Mouse (Mus musculus): ENCODE measurements around the gene Cox11. TPM values are rescaled to one million over a fixed set of nuclear protein-coding genes. Genes with fewer than 3 reads are reported as not detected.

Cox11 gene
- polyA plus RNA-seq, 1 experiment, result 9.5 TPM

- TF ChIP-seq POLR2A (IDR thresholded peaks at IDR 0.05; ENCODE audit: low read depth, low read length), result no peak
- no peak for TF ChIP-seq CTCF (IDR thresholded peaks at IDR 0.05; ENCODE audit: extremely low read depth, insufficient read depth, insufficient read length, insufficient replicate concordance)
- Histone ChIP-seq H3K4me3 (ENCODE audit: extremely low read depth, insufficient read depth, insufficient read length) (peak overlapping the region; percentile 46), H3K4me1 (ENCODE audit: control insufficient read depth, insufficient read depth, insufficient read length) (no peaks in the 10 kb centered on the region), H3K27me3 (ENCODE audit: control insufficient read depth, insufficient read depth, low read length) (peaks cover 8% of the 10 kb centered on the region; the same call in 1 of the 2 replicates), H3K36me3 (ENCODE audit: control insufficient read depth, insufficient read depth, low read length) (no peaks in the 10 kb centered on the region), H3K27ac (ENCODE audit: insufficient read depth, low read length) (no peak overlapping the region)
- 79% methylated on average over 13 of the region's 13 CpGs for WGBS
- DNase-seq (ENCODE audit: low read depth in 1 of 2, low spot score in 2 of 2), result no peak
Measured at GRCm38 (mm10) chr11:90686287-90687025, 48.5 kb downstream of the Cox11 start.

- no peaks in the 10 kb centered on the region for H3K4me1 ChIP-seq (ENCODE audit: control insufficient read depth, insufficient read depth, insufficient read length)
- 3% methylated on average over 17 of the region's 17 CpGs for WGBS
- H3K4me3 ChIP-seq (ENCODE audit: extremely low read depth, insufficient read depth, insufficient read length), result peak overlapping the region; percentile 46
- H3K36me3 ChIP-seq (ENCODE audit: control insufficient read depth, insufficient read depth, low read length), result no peaks in the 10 kb centered on the region
- no peak for DNase-seq (ENCODE audit: low read depth in 1 of 2, low spot score in 2 of 2)
- H3K27ac ChIP-seq (ENCODE audit: insufficient read depth, low read length), result no peak overlapping the region
- peaks cover 8% of the 10 kb centered on the region; the same call in 1 of the 2 replicates for H3K27me3 ChIP-seq (ENCODE audit: control insufficient read depth, insufficient read depth, low read length)
- TF ChIP-seq CTCF (IDR thresholded peaks at IDR 0.05; ENCODE audit: extremely low read depth, insufficient read depth, insufficient read length, insufficient replicate concordance) (no peak), POLR2A (IDR thresholded peaks at IDR 0.05; ENCODE audit: low read depth, low read length) (no peak)
Measured at GRCm38 (mm10) chr11:90687040-90687439, 49.1 kb downstream of the Cox11 start.

GRCm38 (mm10) chr11:90687460-90688416 lies 49.8 kb downstream of the Cox11 start, which contains the start of gene Tom1l1:
Gene Tom1l1 (minus strand): TSS chr11:90688366.
- H3K36me3 ChIP-seq (ENCODE audit: control insufficient read depth, insufficient read depth, low read length), result no peaks in the 10 kb centered on the region
- peak within 1 kb of the TSS; percentile 46; the same call in 1 of the 2 replicates for H3K4me3 ChIP-seq (ENCODE audit: extremely low read depth, insufficient read depth, insufficient read length)
- TF ChIP-seq POLR2A (IDR thresholded peaks at IDR 0.05; ENCODE audit: low read depth, low read length) (no peak), CTCF (IDR thresholded peaks at IDR 0.05; ENCODE audit: extremely low read depth, insufficient read depth, insufficient read length, insufficient replicate concordance) (no peak)
- 10% methylated on average over 47 of the region's 47 CpGs for WGBS
- H3K27ac ChIP-seq (ENCODE audit: insufficient read depth, low read length), result no peak within 1 kb of the TSS
- no peaks in the 10 kb centered on the region for H3K4me1 ChIP-seq (ENCODE audit: control insufficient read depth, insufficient read depth, insufficient read length)
- DNase-seq (ENCODE audit: low read depth in 1 of 2, low spot score in 2 of 2), result no peak
- H3K27me3 ChIP-seq (ENCODE audit: control insufficient read depth, insufficient read depth, low read length), result peaks cover 8% of the 10 kb centered on the region; the same call in 1 of the 2 replicates

GRCm38 (mm10) chr11:90690361-90690760 lies 52.4 kb downstream of the Cox11 start:
- DNase-seq (ENCODE audit: low read depth in 1 of 2, low spot score in 2 of 2), result no peak
- 85% methylated on average over 6 of the region's 6 CpGs for WGBS
- Histone ChIP-seq H3K27ac (ENCODE audit: insufficient read depth, low read length) (no peak overlapping the region), H3K36me3 (ENCODE audit: control insufficient read depth, insufficient read depth, low read length) (no peaks in the 10 kb centered on the region), H3K4me3 (ENCODE audit: extremely low read depth, insufficient read depth, insufficient read length) (no peak overlapping the region), H3K27me3 (ENCODE audit: control insufficient read depth, insufficient read depth, low read length) (peaks cover 8% of the 10 kb centered on the region; the same call in 1 of the 2 replicates), H3K4me1 (ENCODE audit: control insufficient read depth, insufficient read depth, insufficient read length) (no peaks in the 10 kb centered on the region)
- TF ChIP-seq POLR2A (IDR thresholded peaks at IDR 0.05; ENCODE audit: low read depth, low read length), result no peak
- no peak for TF ChIP-seq CTCF (IDR thresholded peaks at IDR 0.05; ENCODE audit: extremely low read depth, insufficient read depth, insufficient read length, insufficient replicate concordance)

- Histone ChIP-seq H3K36me3 (ENCODE audit: control insufficient read depth, insufficient read depth, low read length) (no peaks in the 10 kb centered on the region), H3K27me3 (ENCODE audit: control insufficient read depth, insufficient read depth, low read length) (no peaks in the 10 kb centered on the region), H3K4me3 (ENCODE audit: extremely low read depth, insufficient read depth, insufficient read length) (no peak overlapping the region), H3K4me1 (ENCODE audit: control insufficient read depth, insufficient read depth, insufficient read length) (no peaks in the 10 kb centered on the region), H3K27ac (ENCODE audit: insufficient read depth, low read length) (no peak overlapping the region)
- no peak for TF ChIP-seq CTCF (IDR thresholded peaks at IDR 0.05; ENCODE audit: extremely low read depth, insufficient read depth, insufficient read length, insufficient replicate concordance)
- TF ChIP-seq POLR2A (IDR thresholded peaks at IDR 0.05; ENCODE audit: low read depth, low read length), result no peak
- WGBS, result 58% methylated on average over 4 of the region's 4 CpGs
- no peak for DNase-seq (ENCODE audit: low read depth in 1 of 2, low spot score in 2 of 2)
Measured at GRCm38 (mm10) chr11:90694206-90694605, 56.2 kb downstream of the Cox11 start.

Other genes starting within 250 kb of the Cox11 start
- 0.54 and 1.6 TPM in 2 replicates for gene Hlf, start 247.3 kb upstream of the Cox11 start, polyA plus RNA-seq (2012; rRNA removed)
- gene Stxbp4, start 89 bp upstream of the Cox11 start, polyA plus RNA-seq (2012; rRNA removed), result 0.66 and 0.88 TPM in 2 replicates
- gene Tom1l1, start 50.2 kb downstream of the Cox11 start, polyA plus RNA-seq (2012; rRNA removed), result 1.4 and 1.8 TPM in 2 replicates